17 mouse cellular contexts compared by ENCODE assay signal in the genomic region with DNA sequence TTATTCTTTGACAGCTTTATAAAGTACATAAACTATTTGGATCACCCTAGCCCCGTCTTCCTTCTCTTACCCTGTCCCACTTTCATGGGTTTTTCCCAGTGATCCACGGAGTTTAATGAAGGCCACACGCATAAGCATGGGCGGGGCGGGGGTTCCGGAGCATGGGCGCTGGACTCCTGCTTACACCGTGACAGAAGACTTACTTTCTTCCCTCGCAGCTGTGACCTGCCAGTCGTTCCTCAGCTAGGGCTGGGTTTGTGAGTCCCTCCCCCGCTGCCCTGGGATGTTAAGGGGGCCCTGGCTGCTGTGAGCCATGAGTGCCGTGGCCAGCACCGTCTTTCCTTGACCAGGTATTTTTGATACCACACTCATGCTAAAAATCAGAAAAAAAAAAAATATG. TPM values are rescaled to one million over a fixed set of nuclear protein-coding genes. Genes with fewer than 3 reads are reported as not detected.
DNase-seq lines count a peak whose midpoint lies in the region; ATAC-seq and TF ChIP-seq lines count a peak whose summit lies in the region.
"Had no signal": no experiment of that assay in that cellular context is flagged by ENCODE, and none has a peak within 500 bp of the region (broad histone marks: within the 10 kb centered on the region; RNA-seq: fewer than 3 reads in every experiment).

No protein-coding gene starts in this region.

- H3K9me3 ChIP-seq in heart, embryonic 15.5 days (replicated peaks) = no peaks in the 10 kb centered on the region
- H3K9me3 ChIP-seq in midbrain, embryonic 11.5 days (ENCODE audit: control insufficient read depth, low read length) = no peaks in the 10 kb centered on the region
- no peaks in the 10 kb centered on the region for H3K9me3 ChIP-seq in midbrain, postnatal 0 days (ENCODE audit: low read length)
- H3K9me3 ChIP-seq in liver, embryonic 13.5 days (replicated peaks) = no peaks in the 10 kb centered on the region
- H3K9me3 ChIP-seq: hindbrain, embryonic 15.5 days; limb, embryonic 12.5 days; midbrain, embryonic 12.5 days had no signal

- H3K9ac ChIP-seq in heart, embryonic 15.5 days = no peak overlapping the region
- no peak overlapping the region for H3K9ac ChIP-seq in midbrain, embryonic 11.5 days (ENCODE audit: low read length)
- H3K9ac ChIP-seq in midbrain, postnatal 0 days (replicated peaks; ENCODE audit: low read length, poor library complexity, severe bottlenecking) = no peak overlapping the region
- no peak overlapping the region for H3K9ac ChIP-seq in liver, embryonic 13.5 days
- H3K9ac ChIP-seq: hindbrain, embryonic 15.5 days; limb, embryonic 12.5 days; midbrain, embryonic 12.5 days had no signal

- TF ChIP-seq CTCF in midbrain, postnatal 0 days (IDR thresholded peaks at IDR 0.05) = no peak

- WGBS in heart, embryonic 15.5 days = 71% methylated on average over 13 of the region's 13 CpGs
- 79% methylated on average over 13 of the region's 13 CpGs for WGBS in midbrain, embryonic 11.5 days
- WGBS in midbrain, postnatal 0 days = 83% methylated on average over 13 of the region's 13 CpGs
- 42% methylated on average over 13 of the region's 13 CpGs for WGBS in liver, embryonic 13.5 days (ENCODE audit: insufficient replicate concordance)

- ATAC-seq in heart, embryonic 15.5 days (replicated peaks; ENCODE audit: insufficient number of reproducible peaks, insufficient read depth, low FRiP score, low read depth) = no peak
- ATAC-seq in midbrain, embryonic 11.5 days (ENCODE audit: low FRiP score) = no peak
- no peak for ATAC-seq in midbrain, postnatal 0 days (ENCODE audit: low FRiP score)
- no peak for ATAC-seq in liver, embryonic 13.5 days (ENCODE audit: low read depth)

- no peak overlapping the region for H3K4me3 ChIP-seq in heart, embryonic 15.5 days
- no peak overlapping the region for H3K4me3 ChIP-seq in midbrain, embryonic 11.5 days (ENCODE audit: low read depth, low read length)
- no peak overlapping the region for H3K4me3 ChIP-seq in midbrain, postnatal 0 days (ENCODE audit: low read depth, low read length)
- no peak overlapping the region for H3K4me3 ChIP-seq in liver, embryonic 13.5 days (replicated peaks)
- H3K4me3 ChIP-seq: hindbrain, embryonic 15.5 days; limb, embryonic 12.5 days; midbrain, embryonic 12.5 days had no signal

- DNase-seq in heart, adult 9 months (ENCODE audit: low spot score in 2 of 2) = no peak
- peak; percentile 57 for DNase-seq in midbrain, embryonic 11.5 days (ENCODE audit: low spot score, missing footprints)
- no peak for DNase-seq in midbrain, postnatal 0 days (ENCODE audit: low spot score)
- DNase-seq in liver, embryonic 13.5 days = no peak
- DNase-seq in thymus, postnatal 14 days = peak; percentile 47
- DNase-seq in neural tube, embryonic 10.5 days (ENCODE audit: extremely low spot score, low spot score) = no peak
- no peak for DNase-seq in left cerebral cortex, postnatal 36 days (ENCODE audit: low spot score in 2 of 2)
- DNase-seq: cerebellum, postnatal 14 days had no signal

- H3K36me3 ChIP-seq in heart, embryonic 15.5 days = peaks cover 9% of the 10 kb centered on the region; the same call in 1 of the 2 replicates
- H3K36me3 ChIP-seq in midbrain, embryonic 11.5 days (ENCODE audit: control insufficient read depth, insufficient read depth, low read length) = no peaks in the 10 kb centered on the region
- H3K36me3 ChIP-seq in midbrain, postnatal 0 days (ENCODE audit: insufficient read depth, low read length) = peaks cover 14% of the 10 kb centered on the region
- peaks cover 8% of the 10 kb centered on the region for H3K36me3 ChIP-seq in liver, embryonic 13.5 days

- peaks cover 30% of the 10 kb centered on the region for H3K4me1 ChIP-seq in heart, embryonic 15.5 days (replicated peaks)
- H3K4me1 ChIP-seq in midbrain, embryonic 11.5 days (ENCODE audit: control insufficient read depth, insufficient read depth, low read length) = no peaks in the 10 kb centered on the region
- no peaks in the 10 kb centered on the region for H3K4me1 ChIP-seq in midbrain, postnatal 0 days (ENCODE audit: insufficient read depth, low read length)
- peaks cover 30% of the 10 kb centered on the region for H3K4me1 ChIP-seq in liver, embryonic 13.5 days (replicated peaks)
- H3K4me1 ChIP-seq: hindbrain, embryonic 15.5 days; midbrain, embryonic 12.5 days had no signal

- intact Hi-C loops in left cerebral cortex, postnatal 36 days (cut with DNase I) = no loop called here

- H3K27ac ChIP-seq in heart, embryonic 15.5 days = peak overlapping the region; percentile 21; the same call in 1 of the 2 replicates
- H3K27ac ChIP-seq in midbrain, embryonic 11.5 days (ENCODE audit: low read depth, low read length) = no peak overlapping the region
- H3K27ac ChIP-seq in midbrain, postnatal 0 days (ENCODE audit: low read depth, low read length) = no peak overlapping the region
- H3K27ac ChIP-seq in liver, embryonic 13.5 days = peak overlapping the region; percentile 13; the same call in 1 of the 2 replicates
- H3K27ac ChIP-seq: hindbrain, embryonic 15.5 days; limb, embryonic 12.5 days; midbrain, embryonic 12.5 days had no signal

- no peak overlapping the region for H3K4me2 ChIP-seq in heart, embryonic 15.5 days
- no peak overlapping the region for H3K4me2 ChIP-seq in midbrain, embryonic 11.5 days
- H3K4me2 ChIP-seq in midbrain, postnatal 0 days (ENCODE audit: low read depth, low read length, poor library complexity, severe bottlenecking) = no peak overlapping the region
- H3K4me2 ChIP-seq in liver, embryonic 13.5 days = 0 out of 2 replicates have a peak overlapping the region, but pooled peaks have one; percentile 16
- H3K4me2 ChIP-seq: hindbrain, embryonic 15.5 days; limb, embryonic 12.5 days; midbrain, embryonic 12.5 days had no signal

- no peaks in the 10 kb centered on the region for H3K27me3 ChIP-seq in heart, embryonic 15.5 days
- no peaks in the 10 kb centered on the region for H3K27me3 ChIP-seq in midbrain, embryonic 11.5 days (ENCODE audit: control insufficient read depth, insufficient read depth, low read length)
- no peaks in the 10 kb centered on the region for H3K27me3 ChIP-seq in midbrain, postnatal 0 days (ENCODE audit: insufficient read depth, low read length)
- no peaks in the 10 kb centered on the region for H3K27me3 ChIP-seq in liver, embryonic 13.5 days
- H3K27me3 ChIP-seq: hindbrain, embryonic 15.5 days; limb, embryonic 12.5 days; midbrain, embryonic 12.5 days had no signal

RNA-seq across cellular contexts. Expression of gene Timm8a2, which starts 21.7 kb away (rescaled TPM):
- not detected in 2 replicates for polyA plus RNA-seq in heart, embryonic 15.5 days (2015; fragmentation: Nextera tagmentation; extraction: Ambion mirVana)
- 0.18 TPM in 1 of 2 replicates, not detected in the other for polyA plus RNA-seq in midbrain, embryonic 11.5 days (2014; fragmentation: Nextera tagmentation; extraction: Ambion mirVana)
- total RNA-seq in midbrain, postnatal 0 days (2014; rRNA removed) = 0.60 TPM in 1 of 2 replicates, not detected in the other
- polyA plus RNA-seq in midbrain, postnatal 0 days (2015; fragmentation: Nextera tagmentation; extraction: Ambion mirVana) = not detected in 2 replicates
- not detected in 2 replicates for polyA plus RNA-seq in liver, embryonic 13.5 days (2015; fragmentation: Nextera tagmentation; extraction: Ambion mirVana)
- not detected for total RNA-seq in left cerebral cortex, postnatal 36 days (2021)
- total RNA-seq: adrenal gland, adult 18-20 months had no signal
- polyA plus RNA-seq: embryonic facial prominence, embryonic 11.5 days; gonadal fat pad, adult 2 months; heart, embryonic 14.5 days; hindbrain, embryonic 15.5 days; kidney, adult 2 months; limb, embryonic 12.5 days; midbrain, embryonic 12.5 days had no signal

RNA-seq across cellular contexts. Expression of gene Gpr183, which starts 47.8 kb away (rescaled TPM):
- polyA plus RNA-seq in heart, embryonic 15.5 days (2015; fragmentation: Nextera tagmentation; extraction: Ambion mirVana) = 1.8 and 3.1 TPM in 2 replicates
- polyA plus RNA-seq in midbrain, embryonic 11.5 days (2014; fragmentation: Nextera tagmentation; extraction: Ambion mirVana) = 1.4 and 1.6 TPM in 2 replicates
- total RNA-seq in midbrain, postnatal 0 days (2014; rRNA removed) = 0.52 and 1.3 TPM in 2 replicates
- 0.49 and 0.64 TPM in 2 replicates for polyA plus RNA-seq in midbrain, postnatal 0 days (2015; fragmentation: Nextera tagmentation; extraction: Ambion mirVana)
- polyA plus RNA-seq in liver, embryonic 13.5 days (2015; fragmentation: Nextera tagmentation; extraction: Ambion mirVana) = 0.96 and 1.3 TPM in 2 replicates
- under 1 TPM; 0.72 to 0.84 TPM for total RNA-seq in left cerebral cortex, postnatal 36 days (2021)

Comparison
In these comparisons a context has a peak if more than half of its experiments do, and no peak if none do; other contexts are left out.
1. DNase-seq: peak in midbrain, embryonic 11.5 days (single experiment) and thymus, postnatal 14 days (single experiment); none in heart, adult 9 months (0 of 2), midbrain, postnatal 0 days (single experiment), liver, embryonic 13.5 days (single experiment), neural tube, embryonic 10.5 days (single experiment) and left cerebral cortex, postnatal 36 days (0 of 2).
2. H3K27ac ChIP-seq: peak in heart, embryonic 15.5 days (single experiment) and liver, embryonic 13.5 days (single experiment); none in midbrain, embryonic 11.5 days (single experiment) and midbrain, postnatal 0 days (single experiment).